Mouse (Mus musculus) sigmoid colon, adult 10 weeks (tissue): ENCODE data around the gene Hoxc6. TPM values are rescaled to one million over a fixed set of nuclear protein-coding genes. Genes with fewer than 3 reads are reported as not detected.

Experiments used
- polyA plus RNA-seq: library from polyadenylated mRNA; stranded (reverse); fragments of 350-450 nt; fragmentation: Illumina TruSeq; extraction: RNeasy Lipid Tissue Mini Kit (QIAGEN cat#74804); gene quantifications from one replicate; pipeline ENCODE4 v1.2.3, GENCODE M21; 2014; ENCODE audit warnings: low read depth, low replicate concordance

The Hoxc6 gene
- polyA plus RNA-seq, result 0.28 TPM

DNA sequence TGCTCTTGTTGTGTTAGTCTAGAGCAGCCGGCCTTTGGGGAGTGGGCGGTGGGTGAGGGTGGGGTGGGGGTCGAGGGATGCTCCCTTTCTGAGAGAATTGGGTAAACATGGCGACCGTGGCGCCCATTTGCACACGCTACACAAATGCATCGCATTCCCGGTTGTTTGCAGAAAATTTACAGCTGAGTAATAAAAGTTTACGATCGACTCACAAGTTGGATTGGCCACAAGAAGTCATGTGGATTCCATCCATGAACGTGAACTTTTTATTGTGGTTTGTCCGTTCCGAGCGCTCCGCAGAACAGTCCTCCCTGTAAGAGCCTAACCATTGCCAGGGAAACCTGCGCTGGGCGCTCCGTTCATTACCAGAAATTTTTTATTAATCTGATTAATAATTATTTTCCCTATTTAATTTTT lies at the start of gene Hoxc6:
TSS of gene Hoxc6 (plus strand) at position 319 of the 417 bp plus-strand sequence.

DNA sequence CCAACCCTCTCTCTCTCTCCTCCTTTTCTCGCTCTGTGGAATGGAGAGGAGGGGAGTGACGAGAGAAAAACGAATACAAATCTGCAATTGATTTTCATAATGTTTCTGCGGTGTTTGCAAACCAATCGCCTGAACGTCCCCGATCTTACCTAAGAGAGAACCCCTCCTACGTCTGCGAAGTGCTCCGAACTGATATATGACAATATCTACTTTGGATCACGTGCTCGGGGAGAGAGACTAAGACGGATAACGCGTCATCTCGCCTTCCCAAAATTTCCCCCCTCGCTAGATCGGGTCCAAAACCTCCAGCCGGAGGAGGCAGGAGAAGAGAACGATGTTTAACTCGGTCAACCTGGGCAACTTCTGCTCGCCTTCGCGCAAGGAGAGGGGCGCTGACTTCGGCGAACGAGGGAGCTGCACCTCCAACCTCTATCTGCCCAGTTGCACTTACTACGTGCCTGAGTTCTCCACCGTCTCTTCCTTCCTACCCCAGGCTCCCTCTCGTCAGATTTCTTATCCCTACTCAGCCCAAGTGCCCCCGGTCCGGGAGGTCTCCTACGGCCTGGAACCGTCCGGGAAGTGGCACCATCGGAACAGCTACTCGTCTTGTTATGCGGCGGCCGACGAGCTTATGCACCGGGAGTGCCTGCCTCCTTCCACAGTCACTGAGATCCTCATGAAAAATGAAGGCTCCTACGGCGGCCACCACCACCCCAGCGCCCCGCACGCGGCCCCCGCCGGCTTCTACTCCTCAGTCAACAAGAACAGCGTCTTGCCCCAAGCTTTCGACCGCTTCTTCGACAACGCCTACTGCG lies 43.7 kb upstream of the Hoxc6 start, which contains the start of gene Hoxc11:
TSS of gene Hoxc11 (plus strand) at position 236 of the 815 bp plus-strand sequence.

DNA sequence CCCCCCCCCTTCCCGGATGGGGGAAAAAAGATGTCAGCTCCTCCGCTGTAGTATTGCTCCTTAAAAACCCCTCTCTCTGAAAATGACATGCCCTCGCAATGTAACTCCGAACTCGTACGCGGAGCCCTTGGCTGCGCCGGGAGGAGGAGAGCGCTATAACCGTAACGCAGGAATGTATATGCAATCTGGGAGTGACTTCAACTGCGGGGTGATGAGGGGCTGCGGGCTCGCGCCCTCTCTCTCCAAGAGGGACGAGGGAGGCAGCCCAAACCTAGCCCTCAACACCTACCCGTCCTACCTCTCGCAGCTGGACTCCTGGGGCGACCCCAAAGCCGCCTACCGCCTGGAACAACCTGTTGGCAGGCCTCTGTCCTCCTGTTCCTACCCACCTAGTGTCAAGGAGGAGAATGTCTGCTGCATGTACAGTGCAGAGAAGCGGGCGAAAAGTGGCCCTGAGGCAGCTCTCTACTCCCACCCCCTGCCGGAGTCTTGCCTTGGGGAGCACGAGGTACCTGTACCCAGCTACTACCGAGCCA lies 31.2 kb upstream of the Hoxc6 start, which contains the start of gene Hoxc10:
TSS of gene Hoxc10 (plus strand) at position 21 of the 536 bp plus-strand sequence.

DNA sequence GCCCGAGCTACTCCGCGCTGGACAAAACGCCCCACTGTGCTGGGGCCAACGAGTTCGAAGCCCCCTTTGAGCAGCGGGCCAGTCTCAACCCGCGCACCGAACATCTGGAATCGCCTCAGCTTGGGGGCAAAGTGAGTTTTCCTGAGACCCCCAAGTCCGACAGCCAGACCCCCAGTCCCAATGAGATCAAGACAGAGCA lies 30.8 kb upstream of the Hoxc6 start, which contains the start of gene Hoxc5:
TSS of gene Hoxc5 (plus strand) at position 132 of the 199 bp plus-strand sequence.

DNA sequence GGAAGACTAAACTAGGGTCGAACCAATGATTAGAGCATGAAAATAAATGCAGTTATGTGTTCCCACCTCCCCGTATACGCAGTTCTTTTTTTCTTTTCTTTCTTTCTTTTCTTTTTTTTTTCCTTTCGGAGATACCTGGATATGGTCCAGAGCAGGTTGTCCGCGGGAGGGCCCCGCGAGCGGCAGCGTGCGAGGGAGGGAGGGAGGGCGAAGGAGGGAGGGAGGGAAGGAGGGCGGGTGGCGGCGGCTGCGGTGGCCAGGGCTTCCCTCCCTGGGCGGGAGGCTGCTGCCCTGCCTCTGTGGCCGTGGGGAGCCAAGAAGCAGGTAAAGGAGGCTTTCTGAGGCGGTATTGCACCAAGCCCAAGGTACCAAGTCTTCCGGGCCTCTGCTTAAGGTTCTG lies 21.9 kb upstream of the Hoxc6 start, which contains the start of gene Hoxc9:
TSS of gene Hoxc9 (plus strand) at position 269 of the 400 bp plus-strand sequence.

DNA sequence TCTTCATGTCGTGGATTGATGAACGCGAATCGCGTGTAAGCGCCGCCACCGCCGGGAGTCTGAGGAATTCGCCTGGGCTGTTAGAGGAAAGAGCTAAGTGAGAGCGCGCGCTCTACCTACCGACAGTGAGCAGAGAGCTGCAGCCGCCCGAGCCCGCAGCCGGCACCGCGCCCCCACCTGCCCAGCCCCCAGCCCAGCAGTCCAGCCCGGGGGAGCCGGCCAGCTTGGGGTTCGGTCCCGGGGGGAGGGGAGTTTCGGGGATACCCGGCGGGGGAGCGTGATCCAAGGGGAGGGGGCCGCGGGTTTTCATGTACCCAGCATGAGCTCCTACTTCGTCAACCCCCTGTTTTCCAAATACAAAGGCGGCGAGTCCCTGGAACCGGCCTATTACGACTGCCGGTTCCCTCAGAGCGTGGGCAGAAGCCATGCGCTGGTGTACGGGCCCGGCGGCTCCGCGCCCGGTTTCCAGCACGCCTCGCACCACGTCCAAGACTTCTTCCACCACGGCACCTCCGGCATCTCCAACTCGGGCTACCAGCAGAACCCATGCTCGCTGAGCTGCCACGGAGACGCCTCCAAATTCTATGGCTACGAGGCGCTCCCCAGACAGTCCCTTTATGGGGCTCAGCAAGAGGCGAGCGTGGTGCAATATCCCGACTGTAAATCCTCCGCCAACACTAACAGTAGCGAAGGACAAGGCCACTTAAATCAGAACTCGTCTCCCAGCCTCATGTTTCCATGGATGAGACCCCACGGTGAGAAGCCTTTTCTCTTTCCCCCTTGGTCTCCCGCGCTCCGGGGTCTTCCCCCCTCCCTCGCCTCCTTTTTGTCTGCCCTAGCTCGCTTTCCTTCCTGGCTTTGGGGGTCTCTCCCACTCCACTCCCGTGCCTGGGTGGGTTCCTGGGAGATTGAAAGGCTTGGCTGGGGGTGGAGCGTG lies 7.3 kb upstream of the Hoxc6 start, which contains the start of gene Hoxc8:
TSS of gene Hoxc8 (plus strand) at position 147 of the 937 bp plus-strand sequence.

DNA sequence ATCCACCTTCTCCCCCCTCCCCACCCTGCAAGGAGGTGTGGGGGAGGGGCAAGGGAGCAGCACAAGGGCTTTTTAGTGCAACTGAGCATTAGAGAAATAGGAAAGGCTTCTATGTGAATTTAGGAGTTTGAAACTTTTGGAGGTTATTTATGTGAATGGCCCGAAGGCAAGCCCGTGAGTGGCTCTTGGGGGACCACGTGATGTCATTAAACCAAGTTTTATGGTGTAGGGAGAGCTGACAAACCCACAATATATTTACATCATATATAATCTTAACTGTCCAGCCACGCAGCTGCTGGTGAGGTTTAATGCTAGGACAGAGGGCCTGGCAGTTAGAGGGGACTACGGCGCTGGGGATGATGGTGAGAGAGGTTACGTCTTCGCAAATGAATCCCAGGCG lies 20.6 kb downstream of the Hoxc6 start, which contains the start of gene Hoxc4:
TSS of gene Hoxc4 (plus strand) at position 299 of the 400 bp plus-strand sequence.

Other genes with a start within 250 kb of the Hoxc6 start
- gene Hoxc13, start 77.2 kb upstream of the Hoxc6 start, polyA plus RNA-seq, result not detected
- not detected for gene Hoxc12, start 61.5 kb upstream of the Hoxc6 start, polyA plus RNA-seq
- not detected for gene Hoxc11, start 43.8 kb upstream of the Hoxc6 start, polyA plus RNA-seq
- gene Hoxc10, start 31.5 kb upstream of the Hoxc6 start, polyA plus RNA-seq, result not detected
- not detected for gene Hoxc5, start 30.8 kb upstream of the Hoxc6 start, polyA plus RNA-seq
- gene Hoxc9, start 21.8 kb upstream of the Hoxc6 start, polyA plus RNA-seq, result not detected
- 0.19 TPM for gene Hoxc8, start 7.7 kb upstream of the Hoxc6 start, polyA plus RNA-seq
- 1.1 TPM for gene Hoxc4, start 20.7 kb downstream of the Hoxc6 start, polyA plus RNA-seq
- 17.1 TPM for gene Smug1, start 168.8 kb downstream of the Hoxc6 start, polyA plus RNA-seq
- 80.4 TPM for gene Cbx5, start 241.6 kb downstream of the Hoxc6 start, polyA plus RNA-seq
- 503 TPM for gene Hnrnpa1, start 242.2 kb downstream of the Hoxc6 start, polyA plus RNA-seq